ENCODE assay signal across 11 mouse cellular contexts in genomic region chr5:48003708-48004415, GRCm38 (mm10). TPM values are rescaled to one million over a fixed set of nuclear protein-coding genes. Genes with fewer than 3 reads are reported as not detected.
DNase-seq lines count a peak whose midpoint lies in the region; ATAC-seq and TF ChIP-seq lines count a peak whose summit lies in the region.
"Had no signal": no experiment of that assay in that cellular context is flagged by ENCODE, and none has a peak within 500 bp of the region (broad histone marks: within the 10 kb centered on the region; RNA-seq: fewer than 3 reads in every experiment).

No protein-coding gene starts in this region.

- peak overlapping the region; percentile 3; the same call in 1 of the 2 replicates for H3K4me2 ChIP-seq in lung, embryonic 15.5 days
- peak overlapping the region; percentile 45 for H3K4me2 ChIP-seq in embryonic facial prominence, embryonic 14.5 days (ENCODE audit: low read depth, low read length)
- H3K4me2 ChIP-seq: forebrain, embryonic 12.5 days; hindbrain, embryonic 15.5 days had no signal

- WGBS in lung, embryonic 15.5 days = 20% methylated on average over 12 of the region's 12 CpGs
- 16% methylated on average over 12 of the region's 12 CpGs for WGBS in embryonic facial prominence, embryonic 14.5 days
- 30% methylated on average over 12 of the region's 12 CpGs for WGBS in limb, embryonic 10.5 days
- 84% methylated on average over 12 of the region's 12 CpGs for WGBS in thymus, adult 2 months

- H3K27me3 ChIP-seq in lung, embryonic 15.5 days = no peaks in the 10 kb centered on the region
- H3K27me3 ChIP-seq in embryonic facial prominence, embryonic 14.5 days (replicated peaks; ENCODE audit: control insufficient read depth, insufficient read depth, low read length) = no peaks in the 10 kb centered on the region
- peaks cover 11% of the 10 kb centered on the region; the same call in 1 of the 2 replicates for H3K27me3 ChIP-seq in limb, embryonic 10.5 days (ENCODE audit: low read depth, poor library complexity, severe bottlenecking)
- H3K27me3 ChIP-seq in thymus, adult 2 months (ENCODE audit: control insufficient read depth, insufficient read depth, low read length) = no peaks in the 10 kb centered on the region
- H3K27me3 ChIP-seq: forebrain, embryonic 12.5 days; hindbrain, embryonic 15.5 days had no signal

- no peaks in the 10 kb centered on the region for H3K9me3 ChIP-seq in lung, embryonic 15.5 days
- H3K9me3 ChIP-seq in embryonic facial prominence, embryonic 14.5 days (ENCODE audit: control insufficient read depth, low read length) = no peaks in the 10 kb centered on the region
- no peaks in the 10 kb centered on the region for H3K9me3 ChIP-seq in limb, embryonic 10.5 days (replicated peaks)
- H3K9me3 ChIP-seq: forebrain, embryonic 12.5 days; hindbrain, embryonic 15.5 days had no signal

- peaks cover 7% of the 10 kb centered on the region; the same call in 1 of the 2 replicates for H3K4me1 ChIP-seq in lung, embryonic 15.5 days
- H3K4me1 ChIP-seq in embryonic facial prominence, embryonic 14.5 days (ENCODE audit: control insufficient read depth, insufficient read depth, low read length) = peaks cover 11% of the 10 kb centered on the region
- peaks cover 43% of the 10 kb centered on the region for H3K4me1 ChIP-seq in limb, embryonic 10.5 days
- no peaks in the 10 kb centered on the region for H3K4me1 ChIP-seq in thymus, adult 2 months (replicated peaks; ENCODE audit: control insufficient read depth, insufficient read depth, low read length)
- H3K4me1 ChIP-seq: hindbrain, embryonic 15.5 days had no signal

- H3K36me3 ChIP-seq in lung, embryonic 15.5 days = peaks cover 1% of the 10 kb centered on the region; the same call in 1 of the 2 replicates
- peaks cover 6% of the 10 kb centered on the region; the same call in 1 of the 2 replicates for H3K36me3 ChIP-seq in embryonic facial prominence, embryonic 14.5 days (ENCODE audit: control insufficient read depth, insufficient read depth, low read length)
- no peaks in the 10 kb centered on the region for H3K36me3 ChIP-seq in limb, embryonic 10.5 days
- no peaks in the 10 kb centered on the region for H3K36me3 ChIP-seq in thymus, adult 2 months (ENCODE audit: control insufficient read depth, insufficient read depth, low read length)
- H3K36me3 ChIP-seq: forebrain, embryonic 12.5 days; hindbrain, embryonic 15.5 days had no signal

- DNase-seq in lung, postnatal 4 days = no peak
- DNase-seq in embryonic facial prominence, embryonic 14.5 days (ENCODE audit: low spot score) = peak; percentile 77
- DNase-seq in limb, embryonic 10.5 days (ENCODE audit: low spot score) = peak; percentile 56
- peak; percentile 23 for DNase-seq in yolk sac, embryonic 10.5 days (ENCODE audit: low spot score)
- DNase-seq in thymus, adult 2 months = no peak
- no peak for DNase-seq in urinary bladder, postnatal 25 days (ENCODE audit: low spot score)
- DNase-seq: adrenal gland, postnatal 36 days; cerebellum, adult 9-10 months had no signal

- no peak overlapping the region for H3K27ac ChIP-seq in lung, embryonic 15.5 days
- H3K27ac ChIP-seq in embryonic facial prominence, embryonic 14.5 days (replicated peaks; ENCODE audit: low read depth, low read length) = no peak overlapping the region
- no peak overlapping the region for H3K27ac ChIP-seq in limb, embryonic 10.5 days
- H3K27ac ChIP-seq in thymus, adult 2 months (ENCODE audit: control insufficient read depth, insufficient read depth, low read length) = no peak overlapping the region
- H3K27ac ChIP-seq: forebrain, embryonic 12.5 days; hindbrain, embryonic 15.5 days had no signal

- ATAC-seq in lung, embryonic 15.5 days (ENCODE audit: borderline replicate concordance, extremely low read depth, low FRiP score, low TSS enrichment) = peak; percentile 52; the same call in 1 of the 2 replicates
- peak; percentile 84 for ATAC-seq in embryonic facial prominence, embryonic 14.5 days (ENCODE audit: low read depth)

- no peak for TF ChIP-seq POLR2A in thymus, adult 2 months (IDR thresholded peaks at IDR 0.05; ENCODE audit: control insufficient read depth, extremely low read depth, insufficient read depth, low read length, poor library complexity)

- no peak for TF ChIP-seq CTCF in thymus, adult 2 months (IDR thresholded peaks at IDR 0.05; ENCODE audit: borderline replicate concordance, control insufficient read depth, extremely low read depth, insufficient read depth, low read length, poor library complexity)

- no peak overlapping the region for H3K9ac ChIP-seq in lung, embryonic 15.5 days
- H3K9ac ChIP-seq in embryonic facial prominence, embryonic 14.5 days (ENCODE audit: low read depth, low read length) = no peak overlapping the region
- H3K9ac ChIP-seq: forebrain, embryonic 12.5 days; hindbrain, embryonic 15.5 days had no signal

- no peak overlapping the region; the same call in 1 of the 2 replicates for H3K4me3 ChIP-seq in lung, embryonic 15.5 days
- H3K4me3 ChIP-seq in embryonic facial prominence, embryonic 14.5 days (ENCODE audit: low read depth, low read length) = peak overlapping the region; percentile 13; the same call in 1 of the 2 replicates
- peak overlapping the region; percentile 25; the same call in 1 of the 2 replicates for H3K4me3 ChIP-seq in limb, embryonic 10.5 days
- H3K4me3 ChIP-seq in thymus, adult 2 months (ENCODE audit: control insufficient read depth, insufficient read depth, low read length) = no peak overlapping the region
- H3K4me3 ChIP-seq: forebrain, embryonic 12.5 days; hindbrain, embryonic 15.5 days had no signal

RNA-seq across cellular contexts. Expression of gene Slit2, which starts 20.9 kb away (rescaled TPM):
- 32.8 and 39.3 TPM in 2 replicates for polyA plus RNA-seq in lung, embryonic 15.5 days (2015; fragmentation: Nextera tagmentation; extraction: Ambion mirVana)
- 27.0 and 27.6 TPM in 2 replicates for polyA plus RNA-seq in embryonic facial prominence, embryonic 14.5 days (2014; fragmentation: Nextera tagmentation; extraction: Ambion mirVana)
- polyA plus RNA-seq in limb, embryonic 10.5 days (2016; fragmentation: Nextera tagmentation; extraction: Ambion mirVana) = 13.5 and 17.8 TPM in 2 replicates
- polyA plus RNA-seq in thymus, adult 2 months (2012; rRNA removed) = 0.73 and 0.74 TPM in 2 replicates

Comparison
In these comparisons a context has a peak if more than half of its experiments do, and no peak if none do; other contexts are left out.
1. H3K4me3 ChIP-seq: peak in embryonic facial prominence, embryonic 14.5 days (single experiment) and limb, embryonic 10.5 days (single experiment); none in lung, embryonic 15.5 days (single experiment) and thymus, adult 2 months (single experiment).
2. DNase-seq: peak in embryonic facial prominence, embryonic 14.5 days (single experiment), limb, embryonic 10.5 days (single experiment) and yolk sac, embryonic 10.5 days (single experiment); none in lung, postnatal 4 days (0 of 2), thymus, adult 2 months (single experiment) and urinary bladder, postnatal 25 days (single experiment).